Mouse (Mus musculus) lung, postnatal 0 days (tissue): Measurements from ENCODE around the gene Pakap. TPM values are rescaled to one million over a fixed set of nuclear protein-coding genes. Genes with fewer than 3 reads are reported as not detected.
A peak's percentile ranks its signal among the peaks of the same experiment; 100 is the strongest.

Experiments
- ATAC-seq: fragments of 200-750 bp; cut with Nextera tagmentation; 2 replicates; pipeline ENCODE4 v1.8.0; 2017; ENCODE audit warnings: moderate library complexity
- DNase-seq: peaks from one replicate; pipeline ENCODE4 v3.0.0-alpha.2; 2016; ENCODE audit warnings: low spot score
- H3K27ac ChIP-seq: fragments of 300-500 bp; sonication (generic); 2 replicates; pipeline ENCODE4 v1.5.1; 2014; ENCODE audit warnings: antibody characterized with exemption, mild to moderate bottlenecking, low read length, mixed read lengths
- H3K27me3 ChIP-seq: fragments of 300-500 bp; sonication (generic); replicated peaks from 2 replicates; pipeline ENCODE4 v1.6.1; 2014; ENCODE audit warnings: low read length, mixed read lengths; ENCODE audit not compliant: insufficient read depth
- H3K36me3 ChIP-seq: fragments of 300-500 bp; sonication (generic); 2 replicates; pipeline ENCODE4 v1.6.1; 2014; ENCODE audit warnings: low read length, mixed read lengths; ENCODE audit not compliant: insufficient read depth
- H3K4me1 ChIP-seq: fragments of 300-500 bp; sonication (generic); 2 replicates; pipeline ENCODE4 v1.6.1; 2014; ENCODE audit warnings: antibody characterized with exemption, low read depth, low read length, mixed read lengths; ENCODE audit not compliant: insufficient read depth
- H3K4me2 ChIP-seq: fragments of 300-500 bp; sonication (generic); replicated peaks from 2 replicates; pipeline ENCODE4 v1.6.1; 2014; ENCODE audit warnings: low read depth, mild to moderate bottlenecking, low read length, moderate library complexity, mixed read lengths
- H3K4me3 ChIP-seq: fragments of 300-500 bp; sonication (generic); 2 replicates; pipeline ENCODE4 v1.5.1; 2014; ENCODE audit warnings: low read depth, low read length
- H3K9ac ChIP-seq: fragments of 300-500 bp; sonication (generic); replicated peaks from 2 replicates; pipeline ENCODE4 v1.6.1; 2014; ENCODE audit warnings: low read depth, mild to moderate bottlenecking
- H3K9me3 ChIP-seq: fragments of 300-500 bp; sonication (generic); 2 replicates; pipeline ENCODE4 v1.6.1; 2016; ENCODE audit warnings: low read length, mixed read lengths
- CTCF ChIP-seq: IDR thresholded peaks from 2 replicates; pipeline ENCODE4 v1.5.1; 2016; ENCODE audit warnings: antibody characterized with exemption, mild to moderate bottlenecking
- EP300 ChIP-seq: IDR thresholded peaks from 2 replicates; pipeline ENCODE4 v1.6.1; 2016; ENCODE audit warnings: antibody characterized with exemption, mild to moderate bottlenecking, control low read depth
- WGBS: fragments of 180-500 bp; shearing (Covaris S2); extraction: QIAGEN DNeasy Blood & Tissue Kit; methylation state at CpG from one replicate; pipeline ENCODE4 v1.1.7; 2014; 5-methylcytosine and 5-hydroxymethylcytosine counted together
- polyA plus RNA-seq: library from polyadenylated mRNA; unstranded; fragments of >200 nt; fragmentation: Nextera tagmentation; extraction: Ambion mirVana; gene quantifications from 2 replicates; pipeline ENCODE4 v1.2.1, GENCODE M21; 2015

The Pakap gene
- polyA plus RNA-seq, 1 experiment from 2014 or later: 60.5 TPM

DNA sequence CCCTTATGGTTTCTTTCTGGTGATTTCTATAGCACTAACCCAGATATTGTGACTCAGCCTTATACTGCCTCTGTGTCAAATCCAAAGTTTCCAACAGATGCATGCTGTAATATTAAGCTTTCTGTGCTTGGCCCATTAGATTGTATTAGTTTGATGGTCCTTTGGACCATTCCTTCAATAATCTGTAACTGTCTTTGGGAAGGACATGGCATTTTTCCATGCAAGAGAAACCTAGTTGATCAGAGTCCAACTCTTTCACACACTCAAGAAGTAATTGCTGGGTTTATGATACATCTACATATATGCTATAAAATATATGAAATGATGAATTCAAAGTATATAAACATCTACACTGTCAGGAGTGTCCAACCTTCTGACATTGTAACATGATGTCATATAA lies 147.9 kb downstream of the Pakap start:
- Histone ChIP-seq H3K27ac (no peak overlapping the region), H3K9ac (no peak overlapping the region), H3K36me3 (no peaks in the 10 kb centered on the region), H3K4me3 (no peak overlapping the region), H3K4me1 (no peaks in the 10 kb centered on the region), H3K9me3 (no peaks in the 10 kb centered on the region), H3K27me3 (no peaks in the 10 kb centered on the region), H3K4me2 (no peak overlapping the region)
- ATAC-seq: no peak
- no peak for DNase-seq
- TF ChIP-seq EP300: no peak
- TF ChIP-seq CTCF: no peak

GRCm38 (mm10) chr4:57716735-57717134 lies 148.8 kb downstream of the Pakap start:
- no peaks in the 10 kb centered on the region for H3K36me3 ChIP-seq
- no peak overlapping the region for H3K4me2 ChIP-seq
- ATAC-seq: no peak
- no peak overlapping the region for H3K27ac ChIP-seq
- H3K9ac ChIP-seq: no peak overlapping the region
- DNase-seq: no peak
- H3K4me3 ChIP-seq: no peak overlapping the region
- WGBS: 57% methylated on average over 4 of the region's 4 CpGs
- H3K4me1 ChIP-seq: no peaks in the 10 kb centered on the region
- no peaks in the 10 kb centered on the region for H3K27me3 ChIP-seq
- no peaks in the 10 kb centered on the region for H3K9me3 ChIP-seq
- TF ChIP-seq CTCF (no peak), EP300 (no peak)

DNA sequence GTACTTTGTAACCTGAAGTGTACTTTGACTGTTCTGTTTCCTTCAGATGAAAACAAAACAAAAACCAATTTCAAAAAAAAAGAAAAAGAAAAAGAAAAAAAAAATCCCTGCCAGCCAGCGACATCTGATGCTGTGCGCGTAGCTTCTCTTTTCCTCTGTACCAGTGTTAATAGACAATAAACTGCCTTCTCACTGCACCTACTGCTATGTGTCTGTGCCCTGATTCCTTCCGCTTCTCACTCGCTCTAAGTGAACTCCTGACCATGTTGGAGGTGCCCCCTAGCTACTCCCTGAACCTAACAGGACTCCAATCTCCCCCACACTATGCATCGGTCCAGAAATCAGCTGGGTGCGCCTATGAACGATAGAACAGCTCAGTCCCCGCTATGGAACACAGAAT lies 149.4 kb downstream of the Pakap start, which contains the start of gene Akap2:
Gene Akap2 (plus strand): TSS at position 304 of the 400 bp plus-strand sequence.
- Histone ChIP-seq H3K27me3 (no peaks in the 10 kb centered on the region), H3K4me1 (no peaks in the 10 kb centered on the region), H3K27ac (no peak within 1 kb of the TSS), H3K9me3 (no peaks in the 10 kb centered on the region), H3K36me3 (no peaks in the 10 kb centered on the region), H3K4me3 (no peak within 1 kb of the TSS), H3K4me2 (no peak within 1 kb of the TSS), H3K9ac (no peak within 1 kb of the TSS)
- ATAC-seq: no peak
- WGBS: 94% methylated on average over 9 of the region's 9 CpGs
- DNase-seq: no peak
- TF ChIP-seq EP300 (no peak), CTCF (no peak)

GRCm38 (mm10) chr4:57719370-57719769 lies 151.4 kb downstream of the Pakap start:
- no peak for DNase-seq
- TF ChIP-seq EP300 (no peak), CTCF (peak; percentile 27)
- no peak overlapping the region for H3K4me3 ChIP-seq
- no peak for ATAC-seq
- no peak overlapping the region for H3K9ac ChIP-seq
- WGBS: 100% methylated on average over 1 of the region's 1 CpGs
- H3K27ac ChIP-seq: no peak overlapping the region
- H3K4me2 ChIP-seq: no peak overlapping the region
- H3K27me3 ChIP-seq: no peaks in the 10 kb centered on the region
- no peaks in the 10 kb centered on the region for H3K4me1 ChIP-seq
- no peaks in the 10 kb centered on the region for H3K9me3 ChIP-seq
- no peaks in the 10 kb centered on the region for H3K36me3 ChIP-seq

DNA sequence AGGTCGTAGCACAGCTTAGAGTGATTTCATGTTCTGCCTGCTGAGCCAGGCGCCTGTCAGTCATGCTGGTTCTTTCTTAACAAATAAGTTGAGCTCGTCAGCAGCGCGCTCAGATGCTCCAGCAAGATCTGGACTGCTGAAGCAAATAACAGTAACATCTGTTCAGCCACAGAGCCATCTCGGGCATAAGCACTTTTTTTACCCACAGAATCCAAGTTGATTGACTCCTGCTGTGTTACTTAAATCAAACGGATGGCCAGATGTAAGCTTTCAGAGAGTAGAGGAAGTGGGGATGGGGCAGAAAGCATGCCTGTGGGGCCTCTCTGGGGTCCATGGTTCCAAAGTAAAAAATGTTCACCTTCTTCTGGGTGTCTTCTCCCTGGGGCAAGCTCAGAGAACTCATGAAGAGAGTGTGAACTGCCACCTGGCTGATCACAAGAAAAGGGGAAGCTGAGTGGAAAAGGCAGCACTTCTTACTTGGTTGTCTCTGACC lies 152.9 kb downstream of the Pakap start:
- H3K4me3 ChIP-seq: no peak overlapping the region
- H3K4me2 ChIP-seq: no peak overlapping the region
- no peak for TF ChIP-seq CTCF
- TF ChIP-seq EP300: no peak
- H3K9me3 ChIP-seq: no peaks in the 10 kb centered on the region
- no peak overlapping the region for H3K9ac ChIP-seq
- ATAC-seq: peak; percentile 70
- no peak overlapping the region for H3K27ac ChIP-seq
- H3K27me3 ChIP-seq: no peaks in the 10 kb centered on the region
- WGBS: 50% methylated on average over 7 of the region's 7 CpGs
- DNase-seq: peak; percentile 64
- H3K36me3 ChIP-seq: no peaks in the 10 kb centered on the region
- no peaks in the 10 kb centered on the region for H3K4me1 ChIP-seq

DNA sequence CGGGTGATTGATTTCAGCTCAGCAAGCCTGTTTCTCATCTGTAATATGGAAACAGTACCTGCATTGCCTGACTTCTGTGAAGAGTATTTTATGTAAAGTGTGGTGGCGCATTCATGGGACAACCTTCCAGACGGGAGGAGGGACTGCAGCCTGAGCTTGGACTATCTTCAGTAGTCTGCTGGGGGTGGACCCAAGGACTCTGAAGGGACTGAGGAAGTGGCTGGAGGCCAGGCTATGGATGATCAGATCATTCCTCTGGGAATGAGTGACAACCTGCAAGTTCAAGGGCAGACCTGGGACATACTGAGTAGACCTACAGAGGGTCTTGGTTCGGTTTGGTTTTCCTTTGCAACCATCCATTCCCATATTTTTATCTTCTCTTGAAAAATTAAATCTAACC lies 154.3 kb downstream of the Pakap start:
- DNase-seq (no peak), ATAC-seq (no peak)
- H3K36me3 ChIP-seq: no peaks in the 10 kb centered on the region
- TF ChIP-seq EP300 (no peak), CTCF (no peak)
- H3K9me3 ChIP-seq: no peaks in the 10 kb centered on the region
- 88% methylated on average over 4 of the region's 4 CpGs for WGBS
- H3K27me3 ChIP-seq: no peaks in the 10 kb centered on the region
- no peak overlapping the region for H3K27ac ChIP-seq
- no peak overlapping the region for H3K4me3 ChIP-seq
- no peaks in the 10 kb centered on the region for H3K4me1 ChIP-seq
- no peak overlapping the region for H3K9ac ChIP-seq
- no peak overlapping the region for H3K4me2 ChIP-seq

DNA sequence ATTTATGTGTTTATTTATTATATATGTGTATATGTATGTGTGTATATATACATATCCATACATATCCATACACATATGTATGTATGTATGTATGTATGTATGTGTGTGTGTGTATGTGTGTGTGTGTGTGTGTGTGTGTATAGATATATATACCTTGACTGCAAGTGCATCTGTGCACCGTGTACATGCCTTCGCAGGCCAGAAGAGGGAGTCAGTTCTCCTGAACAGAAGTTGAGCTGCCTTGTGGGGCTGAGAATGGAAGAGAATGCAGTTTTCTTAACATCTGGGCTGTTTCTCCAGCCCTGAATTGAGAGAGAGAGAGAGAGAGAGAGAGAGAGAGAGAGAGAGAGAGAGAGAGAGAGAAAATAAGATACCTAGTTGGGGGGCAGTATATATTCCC lies 155.7 kb downstream of the Pakap start:
- H3K9ac ChIP-seq: no peak overlapping the region
- ATAC-seq (no peak), DNase-seq (peak; percentile 41)
- 56% methylated on average over 2 of the region's 2 CpGs for WGBS
- H3K4me2 ChIP-seq: no peak overlapping the region
- TF ChIP-seq CTCF: peak; percentile 69
- no peak for TF ChIP-seq EP300
- no peaks in the 10 kb centered on the region for H3K36me3 ChIP-seq
- H3K4me3 ChIP-seq: no peak overlapping the region
- H3K9me3 ChIP-seq: no peaks in the 10 kb centered on the region
- no peaks in the 10 kb centered on the region for H3K27me3 ChIP-seq
- no peaks in the 10 kb centered on the region for H3K4me1 ChIP-seq
- no peak overlapping the region for H3K27ac ChIP-seq
